Mouse (Mus musculus): ENCODE measurements at regions not wholly inside any gene's neighbourhood (a gene's known extent, or its start where the extent isn't known, plus 50 kb on each side); places are given as distances from the start of the nearest gene placed in this dataset.

DNA sequence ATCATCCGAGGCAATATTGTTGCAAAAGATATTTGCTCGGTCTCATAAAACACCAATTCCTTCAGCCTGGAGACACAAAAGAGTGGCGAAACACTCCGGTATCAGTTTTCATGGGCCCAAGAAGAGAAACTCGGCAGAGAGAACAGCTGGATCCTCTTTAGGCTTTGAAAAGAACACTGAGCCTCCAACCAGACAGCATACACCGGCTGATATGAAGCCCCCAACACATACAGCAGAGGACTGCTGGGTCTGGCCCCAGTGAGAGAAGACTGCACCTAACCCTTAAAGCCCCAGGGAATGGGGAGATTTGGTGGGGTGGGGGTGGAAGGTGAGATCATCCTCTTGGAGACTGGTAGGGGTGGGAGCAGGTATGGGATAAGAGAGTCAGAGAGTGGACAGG, 147.9 kb downstream of the Rchy1 start:
- Histone ChIP-seq H3K4me3 (ENCODE audit: insufficient read depth, low read depth, low read length) (no peak overlapping the region), H3K36me3 (ENCODE audit: control insufficient read depth, insufficient read depth, low read length) (no peaks in the 10 kb centered on the region), H3K27ac (ENCODE audit: insufficient read depth, low read depth, low read length) (no peak overlapping the region), H3K27me3 (replicated peaks; ENCODE audit: control insufficient read depth, insufficient read depth, low read length) (no peaks in the 10 kb centered on the region), H3K4me1 (ENCODE audit: control insufficient read depth, insufficient read depth, low read length) (no peaks in the 10 kb centered on the region)
- TF ChIP-seq POLR2A (IDR thresholded peaks at IDR 0.05; ENCODE audit: low read depth, low read length) (no peak), CTCF (conservative IDR thresholded peaks at IDR 0.05; ENCODE audit: insufficient read depth, insufficient read length, low read depth, low read length) (no peak)
- WGBS, result 43% methylated on average over 6 of the region's 6 CpGs
- no peak for DNase-seq

DNA sequence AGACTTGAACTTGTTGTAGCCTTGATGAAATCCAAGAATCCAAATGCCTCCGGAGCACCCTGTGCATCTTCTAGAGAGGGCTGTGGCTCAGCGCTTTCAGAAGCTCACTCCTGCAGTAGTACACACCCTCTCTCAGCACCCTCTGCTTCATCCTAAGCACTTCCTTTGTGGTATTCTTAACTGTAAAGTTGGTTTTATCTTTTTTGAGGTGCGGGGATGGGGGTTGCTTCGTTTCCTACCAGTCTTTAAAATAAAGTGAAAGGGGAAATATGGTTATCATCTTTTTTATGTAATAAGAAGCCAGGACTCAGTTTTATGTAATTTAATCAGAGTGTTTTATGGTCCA, 148.5 kb downstream of the Rchy1 start:
- no peak for TF ChIP-seq CTCF (conservative IDR thresholded peaks at IDR 0.05; ENCODE audit: insufficient read depth, insufficient read length, low read depth, low read length)
- no peak for TF ChIP-seq POLR2A (IDR thresholded peaks at IDR 0.05; ENCODE audit: low read depth, low read length)
- Histone ChIP-seq H3K27me3 (replicated peaks; ENCODE audit: control insufficient read depth, insufficient read depth, low read length) (no peaks in the 10 kb centered on the region), H3K36me3 (ENCODE audit: control insufficient read depth, insufficient read depth, low read length) (no peaks in the 10 kb centered on the region), H3K4me3 (ENCODE audit: insufficient read depth, low read depth, low read length) (no peak overlapping the region), H3K4me1 (ENCODE audit: control insufficient read depth, insufficient read depth, low read length) (no peaks in the 10 kb centered on the region), H3K27ac (ENCODE audit: insufficient read depth, low read depth, low read length) (no peak overlapping the region)
- DNase-seq, result no peak
- WGBS, result 46% methylated on average over 4 of the region's 4 CpGs

DNA sequence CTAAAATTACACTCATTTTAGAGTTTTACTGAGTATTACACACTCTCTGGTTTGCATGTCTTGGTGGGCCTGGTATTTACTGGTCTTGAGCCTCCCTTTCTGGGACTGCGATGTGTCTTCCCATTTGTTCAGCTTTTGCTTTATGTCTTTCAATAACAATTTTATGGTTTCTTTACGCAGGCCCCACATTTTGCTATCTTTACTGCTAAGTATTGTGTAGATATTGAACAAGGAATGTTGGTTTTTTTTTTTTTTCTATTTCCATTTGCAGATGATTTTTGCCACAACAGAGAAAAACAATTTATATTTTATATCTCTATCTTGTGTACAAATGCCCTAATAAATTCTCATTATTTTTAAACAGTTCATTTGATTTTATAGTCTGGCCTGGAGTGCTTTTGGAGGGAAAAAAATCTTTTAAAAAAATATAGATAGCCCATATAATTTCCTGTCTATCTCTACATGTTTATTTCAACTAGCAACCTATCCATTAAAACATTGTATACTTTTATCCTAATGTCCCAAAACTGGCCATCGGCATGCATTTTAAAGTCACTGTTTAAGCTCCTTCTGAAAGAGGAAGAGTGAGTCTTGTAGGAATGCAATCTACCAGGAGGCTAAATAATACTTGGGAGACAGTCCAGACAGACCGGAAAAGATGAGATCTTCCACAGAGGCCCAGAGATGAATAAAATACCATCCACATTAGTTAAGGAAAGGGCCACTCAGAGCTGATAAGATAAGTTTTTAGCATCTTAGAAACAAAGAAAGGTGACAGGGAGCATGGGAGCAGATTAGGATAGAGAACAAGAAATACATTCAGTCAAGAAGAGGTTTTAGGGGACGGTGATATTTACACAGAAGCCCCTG, 149.1 kb downstream of the Rchy1 start:
- DNase-seq, result no peak
- WGBS, result 79% methylated on average over 5 of the region's 5 CpGs
- Histone ChIP-seq H3K4me3 (ENCODE audit: insufficient read depth, low read depth, low read length) (no peak overlapping the region), H3K27me3 (replicated peaks; ENCODE audit: control insufficient read depth, insufficient read depth, low read length) (no peaks in the 10 kb centered on the region), H3K36me3 (ENCODE audit: control insufficient read depth, insufficient read depth, low read length) (no peaks in the 10 kb centered on the region), H3K27ac (ENCODE audit: insufficient read depth, low read depth, low read length) (no peak overlapping the region), H3K4me1 (ENCODE audit: control insufficient read depth, insufficient read depth, low read length) (no peaks in the 10 kb centered on the region)
- TF ChIP-seq CTCF (conservative IDR thresholded peaks at IDR 0.05; ENCODE audit: insufficient read depth, insufficient read length, low read depth, low read length) (no peak), POLR2A (IDR thresholded peaks at IDR 0.05; ENCODE audit: low read depth, low read length) (no peak)

DNA sequence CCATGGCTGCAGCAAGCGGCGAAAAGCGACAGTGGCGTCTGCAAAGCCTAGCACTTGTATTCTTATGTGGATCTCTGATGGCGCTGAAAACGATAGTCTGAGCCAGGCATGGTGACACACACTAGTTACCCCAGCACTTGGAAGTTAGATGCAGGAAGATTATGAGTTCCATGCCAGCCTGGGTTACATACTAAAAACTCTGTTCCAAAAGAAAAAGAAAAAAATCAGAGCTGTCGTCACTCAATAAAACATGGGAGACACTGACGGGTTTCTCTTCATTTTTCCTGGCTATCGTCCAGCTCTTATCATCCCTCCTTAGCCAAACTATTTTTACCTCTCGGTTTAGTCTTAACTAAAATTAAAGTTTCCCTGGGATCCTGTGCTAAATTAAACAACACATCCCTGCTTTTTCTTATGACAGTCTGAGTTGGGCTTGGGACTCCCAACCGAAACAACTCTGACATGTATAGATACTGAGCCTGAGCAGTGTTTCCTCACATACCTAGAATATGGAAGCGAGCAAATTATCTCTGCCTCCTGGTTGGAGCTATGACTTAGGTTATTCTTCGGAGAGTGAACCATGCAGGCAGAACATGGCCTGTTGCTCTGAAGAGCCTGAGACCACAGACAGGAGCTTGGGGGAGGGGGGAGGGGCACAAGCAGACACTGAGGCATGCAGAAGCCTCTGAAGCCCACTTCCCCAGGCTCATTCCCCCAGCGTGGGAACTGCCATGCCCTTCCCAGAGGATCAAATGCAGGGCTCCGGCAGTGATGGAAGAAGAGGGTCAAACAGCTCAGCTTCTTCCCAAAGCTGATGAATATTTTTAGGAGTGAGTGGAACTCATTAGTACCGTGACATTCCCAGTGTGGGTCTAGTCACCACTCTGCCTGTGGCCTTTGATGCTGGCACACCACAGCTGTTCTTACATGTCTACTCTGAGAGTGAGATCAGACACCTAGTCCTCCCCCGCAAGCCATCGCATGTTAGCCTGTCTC, 155.5 kb downstream of the Rchy1 start:
- WGBS, result 67% methylated on average over 18 of the region's 18 CpGs
- no peak for DNase-seq

DNA sequence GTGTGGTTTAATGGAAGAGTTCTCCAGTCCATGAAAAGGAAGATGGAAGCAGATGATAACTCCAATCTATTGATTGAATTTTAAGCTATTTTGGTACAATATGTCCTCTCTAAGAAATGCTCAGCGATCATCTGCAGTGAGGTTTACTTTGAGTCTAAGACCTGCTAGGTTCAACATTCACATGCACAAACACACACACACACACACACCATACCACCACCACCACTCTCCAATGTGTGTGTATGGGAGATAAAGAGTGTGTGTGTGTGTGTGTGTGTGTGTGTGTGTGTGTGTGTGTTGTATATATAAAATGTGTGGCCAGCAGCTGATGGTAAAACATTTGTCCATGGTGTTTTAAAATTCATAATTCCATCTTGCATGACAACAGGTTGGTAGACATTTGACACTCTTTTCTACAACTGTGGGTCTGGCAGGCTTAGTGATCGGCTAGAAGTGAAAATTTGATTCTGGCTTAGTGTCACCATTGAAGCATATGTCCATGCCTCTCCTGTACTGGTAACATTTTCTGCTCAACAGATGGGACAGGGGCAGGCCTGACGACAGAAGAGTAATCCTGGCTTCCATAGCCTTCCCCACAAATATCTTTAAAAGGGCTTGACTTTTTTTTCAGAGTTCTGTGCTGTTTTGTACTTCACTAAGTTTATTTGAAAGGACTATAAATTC, 161.4 kb downstream of the Rchy1 start:
- TF ChIP-seq CTCF (conservative IDR thresholded peaks at IDR 0.05; ENCODE audit: insufficient read depth, insufficient read length, low read depth, low read length) (no peak), POLR2A (IDR thresholded peaks at IDR 0.05; ENCODE audit: low read depth, low read length) (no peak)
- WGBS, result 91% methylated on average over 3 of the region's 3 CpGs

More for the DNA sequence above, 155.5 kb downstream of the Rchy1 start:
- TF ChIP-seq POLR2A (IDR thresholded peaks at IDR 0.05; ENCODE audit: low read depth, low read length), result no peak
- TF ChIP-seq CTCF (conservative IDR thresholded peaks at IDR 0.05; ENCODE audit: insufficient read depth, insufficient read length, low read depth, low read length), result no peak
- Histone ChIP-seq H3K36me3 (ENCODE audit: control insufficient read depth, insufficient read depth, low read length) (no peaks in the 10 kb centered on the region), H3K4me3 (ENCODE audit: insufficient read depth, low read depth, low read length) (no peak overlapping the region), H3K27ac (ENCODE audit: insufficient read depth, low read depth, low read length) (no peak overlapping the region), H3K4me1 (ENCODE audit: control insufficient read depth, insufficient read depth, low read length) (no peaks in the 10 kb centered on the region), H3K27me3 (replicated peaks; ENCODE audit: control insufficient read depth, insufficient read depth, low read length) (no peaks in the 10 kb centered on the region)

DNA sequence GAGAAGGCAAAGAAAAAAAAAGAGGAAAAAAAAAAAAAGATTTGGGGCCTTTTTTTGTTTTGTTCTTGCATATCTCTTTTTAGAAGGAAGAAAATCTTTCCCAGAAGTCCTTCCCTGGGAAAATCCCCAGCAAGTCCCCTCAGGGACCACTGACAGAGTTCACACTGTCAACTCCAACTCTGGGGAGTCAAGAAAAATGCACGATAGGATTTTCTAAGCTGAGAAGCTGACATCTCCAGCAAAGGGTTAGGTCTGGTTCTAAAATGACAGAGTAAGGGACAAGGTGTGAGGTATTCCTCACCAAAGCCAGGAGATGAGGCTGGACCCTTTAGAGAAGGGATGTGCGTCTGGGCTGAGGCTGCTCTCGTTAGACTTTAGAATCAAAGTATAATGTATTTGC, 165.5 kb downstream of the Rchy1 start:
- no peaks in the 10 kb centered on the region for H3K4me1 ChIP-seq (ENCODE audit: control insufficient read depth, insufficient read depth, low read length)
- WGBS, result 82% methylated on average over 3 of the region's 3 CpGs

More for the DNA sequence above, 161.4 kb downstream of the Rchy1 start:
- Histone ChIP-seq H3K4me3 (ENCODE audit: insufficient read depth, low read depth, low read length) (no peak overlapping the region), H3K36me3 (ENCODE audit: control insufficient read depth, insufficient read depth, low read length) (no peaks in the 10 kb centered on the region), H3K27ac (ENCODE audit: insufficient read depth, low read depth, low read length) (no peak overlapping the region), H3K27me3 (replicated peaks; ENCODE audit: control insufficient read depth, insufficient read depth, low read length) (no peaks in the 10 kb centered on the region), H3K4me1 (ENCODE audit: control insufficient read depth, insufficient read depth, low read length) (no peaks in the 10 kb centered on the region)
- no peak for DNase-seq

More for the DNA sequence above, 165.5 kb downstream of the Rchy1 start:
- no peak overlapping the region for H3K27ac ChIP-seq (ENCODE audit: insufficient read depth, low read depth, low read length)
- H3K27me3 ChIP-seq (replicated peaks; ENCODE audit: control insufficient read depth, insufficient read depth, low read length), result no peaks in the 10 kb centered on the region
- H3K36me3 ChIP-seq (ENCODE audit: control insufficient read depth, insufficient read depth, low read length), result no peaks in the 10 kb centered on the region
- TF ChIP-seq CTCF (conservative IDR thresholded peaks at IDR 0.05; ENCODE audit: insufficient read depth, insufficient read length, low read depth, low read length) (no peak), POLR2A (IDR thresholded peaks at IDR 0.05; ENCODE audit: low read depth, low read length) (no peak)
- no peak overlapping the region for H3K4me3 ChIP-seq (ENCODE audit: insufficient read depth, low read depth, low read length)
- no peak for DNase-seq
